Mouse (Mus musculus): ENCODE data around the gene Sept11.

GRCm38 (mm10) chr5:93103603-93104002 is 10.4 kb downstream of the Sept11 start:
- TF ChIP-seq ETS1 (IDR thresholded peaks at IDR 0.05; ENCODE audit: low read depth, low read length) (no peak), POLR2AphosphoS2 (IDR thresholded peaks at IDR 0.05; ENCODE audit: low read length) (no peak), CHD2 (IDR thresholded peaks at IDR 0.05; ENCODE audit: low read length) (no peak), CTCF (IDR thresholded peaks at IDR 0.05 in 2 of 3, conservative IDR thresholded peaks at IDR 0.05 in 1 of 3; ENCODE audit: control insufficient read depth in 1 of 3, insufficient read depth in 1 of 3, low read depth in 2 of 3, low read length in 3 of 3, poor library complexity in 1 of 3, severe bottlenecking in 1 of 3) (no peak), E2F4 (IDR thresholded peaks at IDR 0.05; ENCODE audit: borderline replicate concordance, low read depth, low read length) (no peak), GATA1 (IDR thresholded peaks at IDR 0.05; ENCODE audit: low read depth, low read length) (no peak), RCOR1 (IDR thresholded peaks at IDR 0.05; ENCODE audit: low read depth, low read length) (no peak), BHLHE40 (IDR thresholded peaks at IDR 0.05; ENCODE audit: borderline replicate concordance, low read depth, low read length) (no peak), RAD21 (IDR thresholded peaks at IDR 0.05; ENCODE audit: low read depth, low read length) (no peak), HCFC1 (IDR thresholded peaks at IDR 0.05; ENCODE audit: low read depth, low read length) (no peak), MAX (IDR thresholded peaks at IDR 0.05; ENCODE audit: low read length) (no peak), MAFK (IDR thresholded peaks at IDR 0.05; ENCODE audit: borderline replicate concordance, low read depth, low read length) (no peak)

Measured in MEL (cell line).